Mouse (Mus musculus) limb, embryonic 14.5 days (tissue): ENCODE measurements around the gene Cbfa2t3. TPM values are rescaled to one million over a fixed set of nuclear protein-coding genes. Genes with fewer than 3 reads are reported as not detected.

ENCODE experiments used
- ATAC-seq: fragments of 200-750 bp; cut with Nextera tagmentation; 2 replicates; pipeline ENCODE4 v1.8.0; 2017; ENCODE audit warnings: low read depth, moderate number of reproducible peaks, moderate TSS enrichment; ENCODE audit not compliant: low FRiP score
- DNase-seq: peaks from one replicate; pipeline ENCODE4 v3.0.0-alpha.2; 2015; ENCODE audit warnings: low spot score
- H3K27ac ChIP-seq: fragments of 300-500 bp; sonication (generic); replicated peaks from 2 replicates; pipeline ENCODE4 v1.5.1; 2014; ENCODE audit warnings: low read depth, mild to moderate bottlenecking, low read length, moderate library complexity, mixed read lengths
- H3K27me3 ChIP-seq: fragments of 300-500 bp; sonication (generic); 2 replicates; pipeline ENCODE4 v1.6.1; 2014; ENCODE audit warnings: low read length, mixed read lengths; ENCODE audit not compliant: control insufficient read depth, insufficient read depth
- H3K36me3 ChIP-seq: fragments of 300-500 bp; sonication (generic); 2 replicates; pipeline ENCODE4 v1.6.1; 2014; ENCODE audit warnings: mild to moderate bottlenecking, low read length, moderate library complexity, mixed read lengths; ENCODE audit not compliant: control insufficient read depth, insufficient read depth
- H3K4me1 ChIP-seq: fragments of 300-500 bp; sonication (generic); 2 replicates; pipeline ENCODE4 v1.6.1; 2014; ENCODE audit warnings: antibody characterized with exemption, low read length, mixed read lengths; ENCODE audit not compliant: control insufficient read depth, insufficient read depth
- H3K4me2 ChIP-seq: fragments of 300-500 bp; sonication (generic); replicated peaks from 2 replicates; pipeline ENCODE4 v1.6.1; 2014; ENCODE audit warnings: low read depth, mild to moderate bottlenecking, low read length, moderate library complexity; ENCODE audit not compliant: severe bottlenecking
- H3K4me3 ChIP-seq: fragments of 300-500 bp; sonication (generic); replicated peaks from 2 replicates; pipeline ENCODE4 v1.5.1; 2014; ENCODE audit warnings: low read length
- H3K9ac ChIP-seq: fragments of 300-500 bp; sonication (generic); 2 replicates; pipeline ENCODE4 v1.6.1; 2014; ENCODE audit warnings: mild to moderate bottlenecking, low read depth, low read length, moderate library complexity; ENCODE audit not compliant: severe bottlenecking
- H3K9me3 ChIP-seq: fragments of 300-500 bp; sonication (generic); 2 replicates; pipeline ENCODE4 v1.6.1; 2016; ENCODE audit warnings: low read length; ENCODE audit not compliant: control insufficient read depth
- POLR2A ChIP-seq: fragments of 200-500 bp; IDR thresholded peaks from 2 replicates; pipeline ENCODE4 v1.8.0; 2012; ENCODE audit warnings: inconsistent platforms, mild to moderate bottlenecking, moderate library complexity, borderline replicate concordance; ENCODE audit not compliant: insufficient read depth, insufficient read length; ENCODE audit errors: extremely low read depth
- WGBS: fragments of 180-500 bp; shearing (Covaris S2); extraction: QIAGEN DNeasy Blood & Tissue Kit; methylation state at CpG from one replicate; pipeline ENCODE4 v1.1.7; 2014; 5-methylcytosine and 5-hydroxymethylcytosine counted together
- polyA plus RNA-seq, 2 experiments: library from polyadenylated mRNA; depleted of rRNA in 1 of 2; stranded (reverse) in 1 of 2; unstranded in 1 of 2; fragments of >200 nt; fragmentation: Nextera tagmentation in 1 of 2; extraction: Ambion mirVana in 1 of 2; gene quantifications; 2 replicates each; pipeline versions ENCODE4 v1.2.1 to v1.2.3; 2012 to 2014

Gene Cbfa2t3
- polyA plus RNA-seq, 2 experiments: 6.0 to 7.2 TPM

GRCm38 (mm10) chr8:122702957-122703356, 4.0 kb upstream of the Cbfa2t3 start:
- WGBS: 86% methylated on average over 6 of the region's 6 CpGs
- no peak for TF ChIP-seq POLR2A
- H3K9ac ChIP-seq: no peak overlapping the region
- no peak overlapping the region for H3K27ac ChIP-seq
- H3K4me1 ChIP-seq: no peaks in the 10 kb centered on the region
- no peak overlapping the region for H3K4me3 ChIP-seq
- no peaks in the 10 kb centered on the region for H3K27me3 ChIP-seq
- H3K9me3 ChIP-seq: no peaks in the 10 kb centered on the region
- DNase-seq (no peak), ATAC-seq (no peak)
- no peaks in the 10 kb centered on the region for H3K36me3 ChIP-seq
- H3K4me2 ChIP-seq: no peak overlapping the region

GRCm38 (mm10) chr8:122702301-122702941, 3.5 kb upstream of the Cbfa2t3 start:
- no peak overlapping the region for H3K4me3 ChIP-seq
- TF ChIP-seq POLR2A: no peak
- 32% methylated on average over 10 of the region's 10 CpGs for WGBS
- no peaks in the 10 kb centered on the region for H3K9me3 ChIP-seq
- H3K4me2 ChIP-seq: no peak overlapping the region
- H3K27ac ChIP-seq: no peak overlapping the region
- no peak overlapping the region for H3K9ac ChIP-seq
- H3K36me3 ChIP-seq: no peaks in the 10 kb centered on the region
- H3K4me1 ChIP-seq: no peaks in the 10 kb centered on the region
- no peak for ATAC-seq
- no peak for DNase-seq
- no peaks in the 10 kb centered on the region for H3K27me3 ChIP-seq

GRCm38 (mm10) chr8:122701441-122702185, 2.7 kb upstream of the Cbfa2t3 start:
- Histone ChIP-seq H3K36me3 (no peaks in the 10 kb centered on the region), H3K4me1 (no peaks in the 10 kb centered on the region), H3K4me3 (no peak overlapping the region), H3K9me3 (no peaks in the 10 kb centered on the region), H3K27me3 (no peaks in the 10 kb centered on the region), H3K27ac (no peak overlapping the region), H3K9ac (no peak overlapping the region), H3K4me2 (no peak overlapping the region)
- ATAC-seq: no peak
- WGBS: 68% methylated on average over 12 of the region's 12 CpGs
- no peak for TF ChIP-seq POLR2A
- DNase-seq: no peak

- 55% methylated on average over 13 of the region's 13 CpGs for WGBS
- TF ChIP-seq POLR2A: no peak
- H3K9ac ChIP-seq: no peak overlapping the region
- H3K27me3 ChIP-seq: no peaks in the 10 kb centered on the region
- H3K4me3 ChIP-seq: no peak overlapping the region
- H3K4me1 ChIP-seq: no peaks in the 10 kb centered on the region
- no peaks in the 10 kb centered on the region for H3K9me3 ChIP-seq
- H3K27ac ChIP-seq: no peak overlapping the region
- no peak overlapping the region for H3K4me2 ChIP-seq
- DNase-seq (no peak), ATAC-seq (no peak)
- no peaks in the 10 kb centered on the region for H3K36me3 ChIP-seq
Measured at GRCm38 (mm10) chr8:122700628-122701027, 1.7 kb upstream of the Cbfa2t3 start.

GRCm38 (mm10) chr8:122698254-122698768, 598 bp downstream of the Cbfa2t3 start:
- Histone ChIP-seq H3K9me3 (no peaks in the 10 kb centered on the region), H3K36me3 (no peaks in the 10 kb centered on the region), H3K4me2 (no peak overlapping the region), H3K4me1 (no peaks in the 10 kb centered on the region), H3K4me3 (no peak overlapping the region), H3K9ac (no peak overlapping the region), H3K27me3 (no peaks in the 10 kb centered on the region), H3K27ac (no peak overlapping the region)
- 68% methylated on average over 5 of the region's 5 CpGs for WGBS
- TF ChIP-seq POLR2A: no peak
- no peak for DNase-seq
- ATAC-seq: no peak
